Mouse (Mus musculus): ENCODE results near the gene Gm49601. TPM values are rescaled to one million over a fixed set of nuclear protein-coding genes. Genes with fewer than 3 reads are reported as not detected.

Gm49601 gene
- total and polyA plus RNA-seq, 2 experiments = not detected

DNA sequence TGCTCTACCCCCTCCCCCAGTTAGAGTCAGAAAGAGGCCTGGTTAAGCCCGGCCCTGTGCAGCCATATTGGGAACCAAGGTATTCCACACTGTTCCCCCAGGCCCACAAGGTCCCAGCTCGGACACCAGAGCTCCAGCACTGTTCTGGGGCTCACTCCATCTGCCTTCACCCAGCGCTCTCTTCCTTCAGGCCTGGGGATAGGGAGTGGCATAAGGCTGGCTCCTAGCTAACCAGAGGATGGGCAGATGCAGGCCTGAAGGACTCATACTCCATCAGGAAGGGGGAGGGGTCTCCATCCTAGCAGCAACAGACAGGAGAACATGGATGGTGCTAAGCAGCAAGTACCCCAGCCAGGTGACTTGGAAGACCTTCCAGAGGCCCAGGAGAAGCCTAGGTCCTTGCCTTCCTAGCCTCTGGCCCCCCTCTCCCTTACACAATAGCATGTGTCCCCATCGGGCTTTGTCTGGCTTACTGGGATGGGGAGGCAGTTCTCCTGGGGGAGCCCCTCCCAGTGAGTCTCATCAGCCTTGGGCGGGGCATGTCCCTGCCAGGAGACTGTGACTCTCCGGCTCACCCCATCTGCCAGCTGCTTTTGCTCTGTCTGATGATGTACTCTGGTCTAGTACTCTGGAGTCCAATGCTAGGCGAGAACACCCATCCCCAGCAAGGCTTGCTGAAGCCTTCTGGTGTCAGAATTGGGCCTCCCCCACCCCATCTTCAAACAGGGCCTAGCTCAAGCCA lies 2.1 kb upstream of the Gm49601 start:
- Histone ChIP-seq H3K79me2 (ENCODE audit: control insufficient read depth, insufficient read depth, low read length) (no peaks in the 10 kb centered on the region), H3K36me3 (ENCODE audit: control insufficient read depth, insufficient read depth, low read length) (no peaks in the 10 kb centered on the region), H3K4me1 (ENCODE audit: control insufficient read depth, insufficient read depth, low read length) (peaks cover 2% of the 10 kb centered on the region), H3K27me3 (ENCODE audit: control insufficient read depth, insufficient read depth, low read length) (peaks cover 5% of the 10 kb centered on the region; the same call in 1 of the 2 replicates), H3K27ac (replicated peaks; ENCODE audit: insufficient read depth, low read depth, low read length) (no peak overlapping the region), H3K9ac (ENCODE audit: low read depth, low read length) (no peak overlapping the region), H3K4me3 (ENCODE audit: insufficient read depth, low read depth, low read length) (no peak overlapping the region)
- WGBS = 94% methylated on average over 7 of the region's 7 CpGs
- TF ChIP-seq CTCF (IDR thresholded peaks at IDR 0.05; ENCODE audit: low read depth, low read length) = no peak
- no peak for TF ChIP-seq POLR2A (IDR thresholded peaks at IDR 0.05; ENCODE audit: extremely low read depth, insufficient read depth, low read length)
- DNase-seq (ENCODE audit: extremely low read depth, low read depth, low spot score) = no peak

DNA sequence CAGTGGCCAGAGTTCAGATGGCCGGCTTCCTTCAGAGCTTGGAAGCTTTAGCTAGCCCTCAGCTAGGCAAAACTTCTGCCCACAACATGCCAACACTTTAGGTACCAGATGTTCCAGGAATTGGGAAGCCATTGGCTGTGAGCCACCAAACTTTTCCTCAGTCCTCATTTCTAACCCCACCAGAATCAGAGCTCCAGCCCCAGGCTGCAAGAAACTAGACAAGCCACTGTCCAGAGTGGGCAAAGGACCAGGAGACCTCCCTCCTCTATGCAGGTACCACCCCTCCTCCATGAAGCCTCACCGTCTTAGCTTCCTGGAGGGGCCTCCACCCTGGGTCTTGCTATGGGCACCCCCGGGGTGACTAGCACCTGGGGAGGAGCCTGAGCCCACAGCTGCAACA lies 936 bp upstream of the Gm49601 start:
- TF ChIP-seq CTCF (IDR thresholded peaks at IDR 0.05; ENCODE audit: low read depth, low read length) (no peak), POLR2A (IDR thresholded peaks at IDR 0.05; ENCODE audit: extremely low read depth, insufficient read depth, low read length) (no peak)
- no peak for DNase-seq (ENCODE audit: extremely low read depth, low read depth, low spot score)
- Histone ChIP-seq H3K79me2 (ENCODE audit: control insufficient read depth, insufficient read depth, low read length) (no peaks in the 10 kb centered on the region), H3K9ac (ENCODE audit: low read depth, low read length) (no peak overlapping the region), H3K4me3 (ENCODE audit: insufficient read depth, low read depth, low read length) (no peak overlapping the region), H3K4me1 (ENCODE audit: control insufficient read depth, insufficient read depth, low read length) (peaks cover 2% of the 10 kb centered on the region), H3K27ac (replicated peaks; ENCODE audit: insufficient read depth, low read depth, low read length) (no peak overlapping the region), H3K27me3 (ENCODE audit: control insufficient read depth, insufficient read depth, low read length) (peaks cover 13% of the 10 kb centered on the region), H3K36me3 (ENCODE audit: control insufficient read depth, insufficient read depth, low read length) (no peaks in the 10 kb centered on the region)
- WGBS = 65% methylated on average over 3 of the region's 3 CpGs

- no peaks in the 10 kb centered on the region for H3K79me2 ChIP-seq (ENCODE audit: control insufficient read depth, insufficient read depth, low read length)
- peaks cover 2% of the 10 kb centered on the region for H3K4me1 ChIP-seq (ENCODE audit: control insufficient read depth, insufficient read depth, low read length)
- H3K27ac ChIP-seq (replicated peaks; ENCODE audit: insufficient read depth, low read depth, low read length) = no peak overlapping the region
- peak overlapping the region; percentile 43; the same call in 1 of the 2 replicates for H3K4me3 ChIP-seq (ENCODE audit: insufficient read depth, low read depth, low read length)
- H3K27me3 ChIP-seq (ENCODE audit: control insufficient read depth, insufficient read depth, low read length) = peaks cover 21% of the 10 kb centered on the region
- no peak for DNase-seq (ENCODE audit: extremely low read depth, low read depth, low spot score)
- no peak for TF ChIP-seq POLR2A (IDR thresholded peaks at IDR 0.05; ENCODE audit: extremely low read depth, insufficient read depth, low read length)
- TF ChIP-seq CTCF (IDR thresholded peaks at IDR 0.05; ENCODE audit: low read depth, low read length) = no peak
- no peaks in the 10 kb centered on the region for H3K36me3 ChIP-seq (ENCODE audit: control insufficient read depth, insufficient read depth, low read length)
- WGBS = 21% methylated on average over 26 of the region's 26 CpGs
- H3K9ac ChIP-seq (ENCODE audit: low read depth, low read length) = peak overlapping the region; percentile 52
Observed at GRCm38 (mm10) chr16:18625791-18626311, 376 bp downstream of the Gm49601 start.

GRCm38 (mm10) chr16:18625097-18625496 lies 1.1 kb downstream of the Gm49601 start:
- no peak for DNase-seq (ENCODE audit: extremely low read depth, low read depth, low spot score)
- Histone ChIP-seq H3K36me3 (ENCODE audit: control insufficient read depth, insufficient read depth, low read length) (no peaks in the 10 kb centered on the region), H3K9ac (ENCODE audit: low read depth, low read length) (no peak overlapping the region), H3K4me3 (ENCODE audit: insufficient read depth, low read depth, low read length) (no peak overlapping the region), H3K79me2 (ENCODE audit: control insufficient read depth, insufficient read depth, low read length) (no peaks in the 10 kb centered on the region), H3K27me3 (ENCODE audit: control insufficient read depth, insufficient read depth, low read length) (peaks cover 23% of the 10 kb centered on the region), H3K4me1 (ENCODE audit: control insufficient read depth, insufficient read depth, low read length) (peaks cover 2% of the 10 kb centered on the region), H3K27ac (replicated peaks; ENCODE audit: insufficient read depth, low read depth, low read length) (no peak overlapping the region)
- WGBS = 74% methylated on average over 14 of the region's 14 CpGs
- TF ChIP-seq POLR2A (IDR thresholded peaks at IDR 0.05; ENCODE audit: extremely low read depth, insufficient read depth, low read length) (no peak), CTCF (IDR thresholded peaks at IDR 0.05; ENCODE audit: low read depth, low read length) (no peak)

DNA sequence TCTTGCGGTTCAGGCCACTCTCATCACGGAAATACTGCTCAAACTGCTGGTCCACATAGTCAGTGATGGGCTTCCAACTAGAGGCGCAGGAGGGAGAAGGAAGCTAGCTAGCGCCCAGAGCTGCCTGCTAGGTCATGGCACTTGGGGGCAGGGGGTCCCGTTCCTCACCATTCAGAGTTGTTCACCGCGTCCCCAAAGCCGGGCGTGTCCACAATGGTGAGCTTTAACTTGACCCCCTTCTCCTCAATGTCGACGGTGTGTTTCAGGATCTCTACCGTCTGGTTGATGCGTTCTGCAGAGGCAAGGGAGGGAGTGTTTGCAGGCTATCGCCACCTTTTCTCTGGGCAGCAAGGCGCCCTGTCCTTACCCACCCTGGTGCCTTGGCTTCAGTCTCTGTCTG lies 1.6 kb downstream of the Gm49601 start:
- H3K9ac ChIP-seq (ENCODE audit: low read depth, low read length) = no peak overlapping the region
- 71% methylated on average over 15 of the region's 15 CpGs for WGBS
- H3K36me3 ChIP-seq (ENCODE audit: control insufficient read depth, insufficient read depth, low read length) = no peaks in the 10 kb centered on the region
- peaks cover 2% of the 10 kb centered on the region for H3K4me1 ChIP-seq (ENCODE audit: control insufficient read depth, insufficient read depth, low read length)
- H3K27ac ChIP-seq (replicated peaks; ENCODE audit: insufficient read depth, low read depth, low read length) = no peak overlapping the region
- TF ChIP-seq CTCF (IDR thresholded peaks at IDR 0.05; ENCODE audit: low read depth, low read length) (no peak), POLR2A (IDR thresholded peaks at IDR 0.05; ENCODE audit: extremely low read depth, insufficient read depth, low read length) (no peak)
- H3K27me3 ChIP-seq (ENCODE audit: control insufficient read depth, insufficient read depth, low read length) = peaks cover 23% of the 10 kb centered on the region
- no peaks in the 10 kb centered on the region for H3K79me2 ChIP-seq (ENCODE audit: control insufficient read depth, insufficient read depth, low read length)
- DNase-seq (ENCODE audit: extremely low read depth, low read depth, low spot score) = no peak
- no peak overlapping the region for H3K4me3 ChIP-seq (ENCODE audit: insufficient read depth, low read depth, low read length)

Measured in liver, adult 2 months (tissue).